Mouse (Mus musculus): ENCODE data around the gene Gimap1.

DNA sequence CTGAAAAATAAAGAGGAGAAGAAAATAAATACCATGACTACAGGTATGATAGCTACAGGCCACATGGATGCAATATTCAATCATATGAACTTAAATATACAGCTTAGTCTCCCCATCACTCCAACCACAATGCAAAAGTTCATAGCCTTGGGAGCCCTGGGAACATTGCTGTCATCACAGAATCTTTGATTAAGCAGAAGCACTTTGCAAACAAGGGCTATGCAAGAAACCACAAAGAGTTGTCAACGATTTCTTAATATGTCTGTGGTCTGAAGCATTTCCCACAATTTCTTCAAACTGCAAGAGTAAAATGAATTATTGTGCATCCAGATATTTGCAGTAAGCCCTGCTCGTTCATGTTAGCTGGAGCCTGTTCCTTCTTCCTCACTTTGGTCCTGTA is 1.8 kb upstream of the Gimap1 start:
- TF ChIP-seq CTCF (IDR thresholded peaks at IDR 0.05; ENCODE audit: control insufficient read depth, insufficient read depth, insufficient read length) (no peak), CEBPB (IDR thresholded peaks at IDR 0.05; ENCODE audit: low read depth) (no peak), USF1 (IDR thresholded peaks at IDR 0.05; ENCODE audit: low read depth) (no peak), MYOD1 (IDR thresholded peaks at IDR 0.05; ENCODE audit: control insufficient read depth, insufficient read length, low read depth) (no peak), FOSL1 (IDR thresholded peaks at IDR 0.05; ENCODE audit: insufficient read depth, low read length, poor library complexity, severe bottlenecking) (no peak), MYOG (IDR thresholded peaks at IDR 0.05; ENCODE audit: control insufficient read depth, extremely low read depth, insufficient read length) (no peak), MAX (IDR thresholded peaks at IDR 0.05) (no peak)
